Mouse (Mus musculus) limb, embryonic 13.5 days (tissue): ENCODE data around the gene Psmb7. TPM values are rescaled to one million over a fixed set of nuclear protein-coding genes. Genes with fewer than 3 reads are reported as not detected.

Experiments used
- ATAC-seq: fragments of 200-750 bp; cut with Nextera tagmentation; 2 replicates; pipeline ENCODE4 v1.8.0; 2017; ENCODE audit warnings: low read depth, moderate number of reproducible peaks, moderate TSS enrichment; ENCODE audit not compliant: low FRiP score
- H3K27ac ChIP-seq: fragments of 300-500 bp; sonication (generic); 2 replicates; pipeline ENCODE4 v1.5.1; 2015; ENCODE audit warnings: inconsistent platforms, mild to moderate bottlenecking, moderate library complexity
- H3K27me3 ChIP-seq: fragments of 300-500 bp; sonication (generic); 2 replicates; pipeline ENCODE4 v1.6.1; 2015; ENCODE audit warnings: mild to moderate bottlenecking, inconsistent platforms
- H3K36me3 ChIP-seq: fragments of 300-500 bp; sonication (generic); 2 replicates; pipeline ENCODE4 v1.6.1; 2015; ENCODE audit warnings: inconsistent platforms, mild to moderate bottlenecking, moderate library complexity
- H3K4me1 ChIP-seq: fragments of 300-500 bp; sonication (generic); 2 replicates; pipeline ENCODE4 v1.6.1; 2015; ENCODE audit warnings: inconsistent platforms
- H3K4me2 ChIP-seq: fragments of 300-500 bp; sonication (generic); replicated peaks from 2 replicates; pipeline ENCODE4 v1.6.1; 2015; ENCODE audit warnings: inconsistent platforms, mild to moderate bottlenecking, moderate library complexity
- H3K4me3 ChIP-seq: fragments of 300-500 bp; sonication (generic); 2 replicates; pipeline ENCODE4 v1.5.1; 2015; ENCODE audit warnings: moderate library complexity, mild to moderate bottlenecking, inconsistent platforms
- H3K9ac ChIP-seq: fragments of 300-500 bp; sonication (generic); 2 replicates; pipeline ENCODE4 v1.6.1; 2015; ENCODE audit warnings: mild to moderate bottlenecking, inconsistent platforms
- H3K9me3 ChIP-seq: fragments of 300-500 bp; sonication (generic); 2 replicates; pipeline ENCODE4 v1.6.1; 2016; ENCODE audit warnings: inconsistent platforms
- WGBS: fragments of 180-500 bp; shearing (Covaris S2); methylation state at CpG from one replicate; pipeline ENCODE4 v1.1.7; 2015; 5-methylcytosine and 5-hydroxymethylcytosine counted together
- microRNA-seq: library from miRNA; unstranded; fragments of <30 nt; microRNA quantifications from one replicate; pipeline ENCODE4, GENCODE M21; 2016
- polyA plus RNA-seq: library from polyadenylated mRNA; unstranded; fragments of >200 nt; fragmentation: Nextera tagmentation; extraction: Ambion mirVana; gene quantifications from 2 replicates; pipeline ENCODE4 v1.2.1, GENCODE M21; 2015

The Psmb7 gene
- polyA plus RNA-seq, 1 experiment from 2014 or later, result 282 TPM

DNA sequence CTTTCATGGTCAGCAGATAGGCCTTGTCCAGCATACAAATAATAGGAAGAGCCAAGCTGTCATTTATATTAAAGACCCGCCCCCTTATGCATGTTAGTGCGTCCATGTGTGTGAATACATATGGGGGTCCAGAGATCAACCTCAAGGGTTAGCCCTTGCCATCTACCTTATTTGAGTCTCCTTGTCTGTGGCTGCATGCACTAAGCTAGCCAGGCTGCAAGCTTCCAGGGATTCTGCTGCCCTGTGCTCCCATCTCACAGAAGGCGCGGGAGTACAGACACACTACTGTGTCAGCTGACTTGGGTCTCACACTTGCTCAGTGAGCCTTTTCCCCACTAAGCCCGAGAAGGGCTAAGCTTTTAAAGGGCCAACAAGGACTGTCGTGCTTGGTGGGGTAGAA is 103.2 kb downstream of the Psmb7 start:
- no peak overlapping the region for H3K9ac ChIP-seq
- no peak overlapping the region for H3K27ac ChIP-seq
- no peak overlapping the region for H3K4me3 ChIP-seq
- no peaks in the 10 kb centered on the region for H3K27me3 ChIP-seq
- 86% methylated on average over 6 of the region's 6 CpGs for WGBS
- H3K4me1 ChIP-seq, result peaks cover 84% of the 10 kb centered on the region
- no peak for ATAC-seq
- no peaks in the 10 kb centered on the region for H3K36me3 ChIP-seq
- H3K4me2 ChIP-seq, result no peak overlapping the region
- no peaks in the 10 kb centered on the region for H3K9me3 ChIP-seq

DNA sequence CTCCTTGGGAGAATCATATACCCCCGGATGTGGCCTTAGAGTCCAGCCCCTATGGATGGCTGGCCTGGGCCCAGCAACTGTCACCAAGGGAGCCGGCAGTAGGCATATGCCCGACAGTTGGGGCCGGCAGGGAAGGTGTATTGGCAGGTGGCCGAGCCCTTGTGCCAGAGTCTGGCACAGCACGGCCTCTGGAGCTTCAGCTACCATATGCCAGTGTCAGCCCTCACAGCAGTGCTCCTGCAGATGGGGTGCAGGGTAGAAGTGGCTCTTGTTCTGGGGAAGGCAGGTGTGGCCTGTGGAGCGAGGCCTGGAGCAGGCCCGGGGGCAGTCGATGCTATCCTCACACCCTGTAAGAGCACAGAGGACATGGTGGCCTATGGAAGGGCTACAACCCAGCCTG is 104.2 kb downstream of the Psmb7 start:
- no peak for ATAC-seq
- 84% methylated on average over 9 of the region's 9 CpGs for WGBS
- Histone ChIP-seq H3K27me3 (no peaks in the 10 kb centered on the region), H3K9ac (no peak overlapping the region), H3K27ac (no peak overlapping the region), H3K4me2 (no peak overlapping the region), H3K36me3 (no peaks in the 10 kb centered on the region), H3K4me1 (peaks cover 84% of the 10 kb centered on the region), H3K4me3 (no peak overlapping the region), H3K9me3 (no peaks in the 10 kb centered on the region)

Small RNAs within 50 kb of the gene (microRNA-seq; reads per million reads assigned to microRNA genes)
- gene Gm27634, result not detected

Other genes starting within 250 kb of the Psmb7 start
- 179 and 181 TPM in 2 replicates for gene Nek6, start 132.4 kb downstream of the Psmb7 start, polyA plus RNA-seq
- 0.13 TPM in 1 of 2 replicates, not detected in the other for gene Nr5a1, start 70.5 kb upstream of the Psmb7 start, polyA plus RNA-seq